ENCODE assay signal across 10 mouse cellular contexts in genomic region chr5:31606151-31606550, GRCm38 (mm10). TPM values are rescaled to one million over a fixed set of nuclear protein-coding genes. Genes with fewer than 3 reads are reported as not detected.
DNase-seq lines count a peak whose midpoint lies in the region; ATAC-seq and TF ChIP-seq lines count a peak whose summit lies in the region.
"Had no signal": no experiment of that assay in that cellular context is flagged by ENCODE, and none has a peak within 500 bp of the region (broad histone marks: within the 10 kb centered on the region; RNA-seq: fewer than 3 reads in every experiment).

No protein-coding gene starts in this region.

- no peak for TF ChIP-seq EP300 in stomach, postnatal 0 days (optimal IDR thresholded peaks at IDR 0.05)

- DNase-seq in stomach, postnatal 0 days (ENCODE audit: low spot score), result no peak
- DNase-seq in heart, postnatal 14 days, result peak; percentile 51 to 52
- DNase-seq in liver, result no peak
- no peak for DNase-seq in layer of hippocampus, postnatal 10 days (ENCODE audit: low spot score in 2 of 2)
- DNase-seq in hindbrain, embryonic 10.5 days (ENCODE audit: low spot score), result no peak
- DNase-seq: kidney, postnatal 25 days had no signal

- WGBS in stomach, embryonic 14.5 days, result 58% methylated on average over 3 of the region's 3 CpGs
- WGBS in stomach, postnatal 0 days, result 35% methylated on average over 3 of the region's 3 CpGs
- 14% methylated on average over 3 of the region's 3 CpGs for WGBS in embryonic facial prominence, embryonic 15.5 days
- 60% methylated on average over 3 of the region's 3 CpGs for WGBS in hindbrain, embryonic 10.5 days

- H3K4me1 ChIP-seq in stomach, embryonic 14.5 days (ENCODE audit: control insufficient read depth, insufficient read depth, low read length), result peaks cover 9% of the 10 kb centered on the region; the same call in 1 of the 2 replicates
- no peaks in the 10 kb centered on the region for H3K4me1 ChIP-seq in stomach, postnatal 0 days (replicated peaks; ENCODE audit: control insufficient read depth, insufficient read depth)
- peaks cover 16% of the 10 kb centered on the region for H3K4me1 ChIP-seq in embryonic facial prominence, embryonic 15.5 days
- no peaks in the 10 kb centered on the region for H3K4me1 ChIP-seq in hindbrain, embryonic 10.5 days (replicated peaks)

- no peaks in the 10 kb centered on the region for H3K36me3 ChIP-seq in stomach, embryonic 14.5 days (ENCODE audit: control insufficient read depth, insufficient read depth, low read length)
- H3K36me3 ChIP-seq in stomach, postnatal 0 days (ENCODE audit: control insufficient read depth, insufficient read depth, low read length), result no peaks in the 10 kb centered on the region
- no peaks in the 10 kb centered on the region for H3K36me3 ChIP-seq in embryonic facial prominence, embryonic 15.5 days
- no peaks in the 10 kb centered on the region for H3K36me3 ChIP-seq in hindbrain, embryonic 10.5 days

- H3K27ac ChIP-seq in stomach, embryonic 14.5 days (ENCODE audit: low read length), result 0 out of 2 replicates have a peak overlapping the region, but pooled peaks have one; percentile 10
- H3K27ac ChIP-seq in stomach, postnatal 0 days (replicated peaks), result no peak overlapping the region; the same call in 1 of the 2 replicates
- peak overlapping the region; percentile 72 for H3K27ac ChIP-seq in embryonic facial prominence, embryonic 15.5 days (replicated peaks)
- no peak overlapping the region for H3K27ac ChIP-seq in hindbrain, embryonic 10.5 days
- H3K27ac ChIP-seq: hindbrain, embryonic 14.5 days had no signal

- no peak overlapping the region for H3K4me3 ChIP-seq in stomach, embryonic 14.5 days (ENCODE audit: low read depth, low read length)
- H3K4me3 ChIP-seq in stomach, postnatal 0 days (ENCODE audit: low read depth, low read length), result no peak overlapping the region
- H3K4me3 ChIP-seq in embryonic facial prominence, embryonic 15.5 days (replicated peaks), result no peak overlapping the region
- H3K4me3 ChIP-seq in hindbrain, embryonic 10.5 days, result no peak overlapping the region

- no peak for ATAC-seq in stomach, embryonic 14.5 days (ENCODE audit: insufficient number of reproducible peaks, insufficient read depth, low FRiP score, low read depth)
- no peak for ATAC-seq in stomach, postnatal 0 days (ENCODE audit: low FRiP score, low TSS enrichment)
- ATAC-seq in embryonic facial prominence, embryonic 15.5 days (ENCODE audit: insufficient number of reproducible peaks, low FRiP score, low TSS enrichment, low read depth), result 0 out of 2 replicates have a peak, but pooled peaks have one; percentile 31

- H3K4me2 ChIP-seq in stomach, embryonic 14.5 days (replicated peaks; ENCODE audit: low read depth, low read length), result no peak overlapping the region
- H3K4me2 ChIP-seq in stomach, postnatal 0 days (replicated peaks; ENCODE audit: low read depth), result no peak overlapping the region
- no peak overlapping the region for H3K4me2 ChIP-seq in embryonic facial prominence, embryonic 15.5 days (replicated peaks)
- H3K4me2 ChIP-seq: hindbrain, embryonic 14.5 days had no signal

- no peak overlapping the region for H3K9ac ChIP-seq in stomach, embryonic 14.5 days (replicated peaks; ENCODE audit: low read depth, low read length)
- no peak overlapping the region for H3K9ac ChIP-seq in stomach, postnatal 0 days (ENCODE audit: low read length)
- no peak overlapping the region for H3K9ac ChIP-seq in embryonic facial prominence, embryonic 15.5 days
- H3K9ac ChIP-seq: hindbrain, embryonic 14.5 days had no signal

- no peaks in the 10 kb centered on the region for H3K27me3 ChIP-seq in stomach, embryonic 14.5 days (ENCODE audit: control insufficient read depth, insufficient read depth, low read length)
- H3K27me3 ChIP-seq in stomach, postnatal 0 days (ENCODE audit: control insufficient read depth, insufficient read depth, low read length), result no peaks in the 10 kb centered on the region
- H3K27me3 ChIP-seq in embryonic facial prominence, embryonic 15.5 days, result no peaks in the 10 kb centered on the region
- no peaks in the 10 kb centered on the region for H3K27me3 ChIP-seq in hindbrain, embryonic 10.5 days (ENCODE audit: insufficient read depth, poor library complexity, severe bottlenecking)

- intact Hi-C loops in heart, postnatal 14 days (cut with DNase I), result no loop called here

- H3K9me3 ChIP-seq in stomach, embryonic 14.5 days (ENCODE audit: control insufficient read depth, low read depth, low read length), result no peaks in the 10 kb centered on the region
- no peaks in the 10 kb centered on the region for H3K9me3 ChIP-seq in stomach, postnatal 0 days (ENCODE audit: control insufficient read depth, low read length)
- no peaks in the 10 kb centered on the region for H3K9me3 ChIP-seq in embryonic facial prominence, embryonic 15.5 days (replicated peaks)
- no peaks in the 10 kb centered on the region for H3K9me3 ChIP-seq in hindbrain, embryonic 10.5 days
- H3K9me3 ChIP-seq: G1E had no signal

- no peak for TF ChIP-seq CTCF in stomach, postnatal 0 days (IDR thresholded peaks at IDR 0.05; ENCODE audit: low read depth)

RNA-seq across cellular contexts. Expression of gene Mrpl33, which starts 9.4 kb away (rescaled TPM):
- 301 and 326 TPM in 2 replicates for polyA plus RNA-seq in stomach, embryonic 14.5 days (2014; fragmentation: Nextera tagmentation; extraction: Ambion mirVana)
- polyA plus RNA-seq in stomach, postnatal 0 days (2015; fragmentation: Nextera tagmentation; extraction: Ambion mirVana), result 359 and 382 TPM in 2 replicates
- 283 and 287 TPM in 2 replicates for polyA plus RNA-seq in embryonic facial prominence, embryonic 15.5 days (2015; fragmentation: Nextera tagmentation; extraction: Ambion mirVana)
- 100 to 1,000 TPM; 280 to 291 TPM for total RNA-seq in heart, postnatal 14 days (2021)
- total RNA-seq in layer of hippocampus, postnatal 10 days (2021), result 100 to 1,000 TPM; 135 to 151 TPM
- 240 and 250 TPM in 2 replicates for polyA plus RNA-seq in hindbrain, embryonic 10.5 days (2016; fragmentation: Nextera tagmentation; extraction: Ambion mirVana)

Comparison
In these comparisons a context has a peak if more than half of its experiments do, and no peak if none do; other contexts are left out.
1. H3K27ac ChIP-seq: peak in stomach, embryonic 14.5 days (single experiment) and embryonic facial prominence, embryonic 15.5 days (single experiment); none in stomach, postnatal 0 days (single experiment) and hindbrain, embryonic 10.5 days (single experiment).
2. DNase-seq: peak in heart, postnatal 14 days (2 of 2); none in stomach, postnatal 0 days (single experiment), liver (single experiment), layer of hippocampus, postnatal 10 days (0 of 2) and hindbrain, embryonic 10.5 days (single experiment).